Mouse (Mus musculus) myocyte (in vitro differentiated cells): ENCODE measurements at regions not wholly inside any gene's neighbourhood (a gene's known extent, or its start where the extent isn't known, plus 50 kb on each side); places are given as distances from the start of the nearest gene placed in this dataset.

Source experiments
- MAX ChIP-seq: IDR thresholded peaks from one replicate; pipeline ENCODE4 v1.6.1; 2011; ENCODE audit warnings: low read depth, mild to moderate bottlenecking, control low read depth
- POLR2A ChIP-seq: IDR thresholded peaks from one replicate; pipeline ENCODE4 v1.6.1; 2011; ENCODE audit warnings: low read depth, mild to moderate bottlenecking, control low read depth, moderate library complexity; ENCODE audit not compliant: insufficient read length
- SRF ChIP-seq: IDR thresholded peaks from one replicate; pipeline ENCODE4 v1.6.1; 2011; ENCODE audit warnings: low read depth; ENCODE audit not compliant: control insufficient read depth, insufficient read length

DNA sequence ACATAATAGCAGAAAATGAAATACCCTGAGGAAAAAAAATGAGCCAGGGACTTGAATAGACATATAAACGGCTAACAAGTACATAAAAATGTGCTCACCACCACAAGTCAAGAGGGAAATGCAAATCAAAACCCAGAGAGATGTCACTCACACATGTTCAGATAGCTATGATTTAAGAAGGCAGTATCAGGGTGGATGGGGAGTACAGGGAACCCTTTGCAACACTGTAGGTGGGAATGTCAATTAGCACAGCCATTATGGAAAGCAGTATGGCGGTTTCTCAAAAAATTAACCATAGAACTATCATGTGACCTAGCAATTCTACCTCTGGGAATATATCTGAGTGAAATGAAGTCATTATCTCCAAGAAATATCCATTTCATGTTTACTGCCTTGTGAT lies 337.6 kb downstream of the Ttll7 start:
- no peak for TF ChIP-seq POLR2A
- TF ChIP-seq SRF, result no peak
- TF ChIP-seq MAX, result no peak
